ENCODE assay signal across 23 mouse cellular contexts in genomic region chr13:91794926-91795436, GRCm38 (mm10). TPM values are rescaled to one million over a fixed set of nuclear protein-coding genes. Genes with fewer than 3 reads are reported as not detected.
"Had no signal": no experiment of that assay in that cellular context is flagged by ENCODE, and none has a peak within 500 bp of the region (broad histone marks: within the 10 kb centered on the region; RNA-seq: fewer than 3 reads in every experiment).

No protein-coding gene starts in this region.

- H3K9ac ChIP-seq: lung, embryonic 14.5 days; midbrain, embryonic 12.5 days; neural tube, embryonic 13.5 days; neural tube, embryonic 15.5 days had no signal

- H3K4me3 ChIP-seq: midbrain, embryonic 10.5 days; midbrain, embryonic 12.5 days; myocyte; neural tube, embryonic 13.5 days; neural tube, embryonic 15.5 days had no signal

- H3K27ac ChIP-seq: midbrain, embryonic 10.5 days; midbrain, embryonic 12.5 days; neural tube, embryonic 13.5 days; neural tube, embryonic 15.5 days had no signal

- H3K27me3 ChIP-seq: midbrain, embryonic 12.5 days; neural tube, embryonic 13.5 days; neural tube, embryonic 15.5 days had no signal

- H3K4me1 ChIP-seq: midbrain, embryonic 10.5 days; midbrain, embryonic 12.5 days; neural tube, embryonic 13.5 days; neural tube, embryonic 15.5 days had no signal

- H3K4me2 ChIP-seq: lung, embryonic 14.5 days; midbrain, embryonic 12.5 days; neural tube, embryonic 13.5 days; neural tube, embryonic 15.5 days had no signal

- ATAC-seq: midbrain, embryonic 16.5 days had no signal

- H3K9me3 ChIP-seq: midbrain, embryonic 10.5 days; midbrain, embryonic 12.5 days; neural tube, embryonic 13.5 days; neural tube, embryonic 15.5 days had no signal

- DNase-seq: lung, embryonic 14.5 days; lung, postnatal 10 days; lung, postnatal 4 days; midbrain, embryonic 14.5 days; retina, postnatal 1 day; right cerebral cortex, adult 18-20 months; right cerebral cortex, postnatal 25 days; right cerebral cortex, postnatal 4 days; spleen, adult 18-20 months; thymus, adult 18-20 months; thymus, postnatal 14 days; thymus, postnatal 36 days had no signal

RNA-seq across cellular contexts. Expression of gene Acot12, which starts 53.7 kb away (rescaled TPM):
- total RNA-seq: megakaryocyte, adult 5-6 weeks; megakaryocyte-erythroid progenitor cell, adult 5-6 weeks had no signal
- polyA plus RNA-seq: lung, embryonic 14.5 days; lung, embryonic 16.5 days; midbrain, embryonic 10.5 days; midbrain, embryonic 12.5 days; midbrain, embryonic 14.5 days; neural tube, embryonic 11.5 days; neural tube, embryonic 13.5 days; stomach, embryonic 14.5 days had no signal
